Mouse (Mus musculus): ENCODE measurements around the gene Fam32a. TPM values are rescaled to one million over a fixed set of nuclear protein-coding genes. Genes with fewer than 3 reads are reported as not detected.

Fam32a gene
- polyA plus RNA-seq (2014; fragmentation: Nextera tagmentation; extraction: Ambion mirVana): 59.7 and 64.2 TPM in 2 replicates

DNA sequence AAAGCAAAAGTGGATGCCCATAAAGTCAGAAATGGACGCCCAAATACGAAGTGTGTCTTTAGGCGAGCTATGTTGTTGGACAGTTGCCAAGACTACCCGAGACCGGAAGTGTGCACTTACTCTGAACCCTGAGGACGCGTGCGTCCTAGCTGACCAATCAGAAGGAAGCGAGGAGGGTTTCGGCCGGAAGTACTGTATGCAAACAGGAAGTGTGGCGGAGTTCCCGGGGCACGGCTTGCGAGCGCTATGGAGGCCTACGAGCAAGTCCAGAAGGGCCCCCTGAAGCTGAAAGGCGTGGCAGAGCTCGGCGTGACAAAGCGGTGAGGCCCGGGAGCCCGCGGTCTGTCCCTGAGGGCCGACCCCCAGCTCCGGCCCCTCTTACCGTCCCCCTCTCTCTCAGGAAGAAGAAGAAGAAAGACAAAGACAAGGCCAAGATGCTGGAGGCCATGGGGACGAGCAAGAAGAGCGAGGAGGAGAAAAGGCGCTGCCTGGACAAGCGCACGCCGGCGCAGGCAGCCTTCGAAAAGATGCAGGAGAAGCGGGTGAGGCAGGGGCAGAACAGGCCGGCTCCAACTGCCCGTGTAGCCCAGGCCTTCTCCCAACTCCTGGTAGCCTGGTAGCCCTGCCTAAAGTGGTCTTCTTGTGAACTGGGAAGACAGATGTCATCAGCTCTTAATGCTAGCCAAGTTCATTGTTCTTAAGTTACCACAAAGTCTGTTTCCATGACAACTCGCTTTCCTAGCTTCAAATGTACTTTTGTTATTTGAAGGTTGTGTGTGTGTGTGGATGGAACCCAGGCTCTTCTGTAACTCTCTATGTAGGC lies at the start of gene Fam32a:
Fam32a (plus strand) TSS at position 190 of the 823 bp plus-strand sequence.
- Histone ChIP-seq H3K27me3 (replicated peaks; ENCODE audit: control insufficient read depth, insufficient read depth, low read length) (no peaks in the 10 kb centered on the region), H3K27ac (ENCODE audit: low read depth, low read length) (peak within 1 kb of the TSS; percentile 66)
- ATAC-seq (replicated peaks; ENCODE audit: low FRiP score): peak; percentile 98

DNA sequence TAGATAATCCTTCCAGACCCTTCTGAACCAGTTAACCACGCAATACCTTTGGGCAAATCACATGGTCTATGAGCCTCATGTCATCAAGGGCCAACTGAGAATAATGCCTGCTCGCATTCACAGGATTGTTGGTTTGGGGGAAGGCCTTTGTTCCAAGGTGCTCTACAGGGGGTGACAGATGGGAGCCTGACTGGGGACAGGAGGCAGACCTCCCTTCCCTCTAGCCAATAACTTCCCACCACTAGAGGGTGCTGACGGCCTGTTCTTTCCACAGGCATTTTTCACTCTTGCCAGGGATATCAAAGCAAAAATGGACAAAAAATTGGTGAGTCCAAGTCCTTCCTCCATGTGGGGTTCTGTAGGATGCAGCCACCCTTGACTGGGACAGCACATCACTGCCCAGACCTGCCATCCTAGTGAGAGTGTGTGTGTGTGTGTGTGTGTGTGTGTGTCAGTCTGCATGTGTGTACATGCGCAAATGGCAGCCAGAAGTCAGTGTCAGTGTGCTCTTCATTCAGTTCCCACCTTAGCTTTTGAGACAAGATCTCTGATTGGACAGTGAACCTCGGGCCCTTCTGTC lies 42.1 kb upstream of the Fam32a start:
- Histone ChIP-seq H3K9me3 (ENCODE audit: control insufficient read depth, low read length) (no peaks in the 10 kb centered on the region), H3K4me1 (replicated peaks; ENCODE audit: control insufficient read depth, insufficient read depth, low read length) (no peaks in the 10 kb centered on the region), H3K27ac (ENCODE audit: low read depth, low read length) (no peak overlapping the region), H3K4me2 (no peak overlapping the region), H3K9ac (ENCODE audit: low read depth, low read length) (no peak overlapping the region), H3K4me3 (ENCODE audit: low read depth, low read length) (no peak overlapping the region), H3K27me3 (replicated peaks; ENCODE audit: control insufficient read depth, insufficient read depth, low read length) (no peaks in the 10 kb centered on the region), H3K36me3 (ENCODE audit: control insufficient read depth, insufficient read depth, low read length) (peaks cover 42% of the 10 kb centered on the region)
- ATAC-seq (replicated peaks; ENCODE audit: low FRiP score) (peak; percentile 42), DNase-seq (ENCODE audit: low spot score) (peak; percentile 48)
- 63% methylated on average over 5 of the region's 5 CpGs for whole genome bisulfite sequencing

More for the DNA sequence above, at the start of gene Fam32a:
- 10% methylated on average over 39 of the region's 39 CpGs for WGBS
- H3K9me3 ChIP-seq (ENCODE audit: control insufficient read depth, low read length): no peaks in the 10 kb centered on the region
- peak within 1 kb of the TSS; percentile 89 for H3K4me3 ChIP-seq (ENCODE audit: low read depth, low read length)
- H3K4me2 ChIP-seq: peak within 1 kb of the TSS; percentile 92
- peaks cover 23% of the 10 kb centered on the region for H3K36me3 ChIP-seq (ENCODE audit: control insufficient read depth, insufficient read depth, low read length)
- peak; percentile 90 for DNase-seq (ENCODE audit: low spot score)
- peak within 1 kb of the TSS; percentile 84 for H3K9ac ChIP-seq (ENCODE audit: low read depth, low read length)
- H3K4me1 ChIP-seq (replicated peaks; ENCODE audit: control insufficient read depth, insufficient read depth, low read length): peaks cover 8% of the 10 kb centered on the region

DNA sequence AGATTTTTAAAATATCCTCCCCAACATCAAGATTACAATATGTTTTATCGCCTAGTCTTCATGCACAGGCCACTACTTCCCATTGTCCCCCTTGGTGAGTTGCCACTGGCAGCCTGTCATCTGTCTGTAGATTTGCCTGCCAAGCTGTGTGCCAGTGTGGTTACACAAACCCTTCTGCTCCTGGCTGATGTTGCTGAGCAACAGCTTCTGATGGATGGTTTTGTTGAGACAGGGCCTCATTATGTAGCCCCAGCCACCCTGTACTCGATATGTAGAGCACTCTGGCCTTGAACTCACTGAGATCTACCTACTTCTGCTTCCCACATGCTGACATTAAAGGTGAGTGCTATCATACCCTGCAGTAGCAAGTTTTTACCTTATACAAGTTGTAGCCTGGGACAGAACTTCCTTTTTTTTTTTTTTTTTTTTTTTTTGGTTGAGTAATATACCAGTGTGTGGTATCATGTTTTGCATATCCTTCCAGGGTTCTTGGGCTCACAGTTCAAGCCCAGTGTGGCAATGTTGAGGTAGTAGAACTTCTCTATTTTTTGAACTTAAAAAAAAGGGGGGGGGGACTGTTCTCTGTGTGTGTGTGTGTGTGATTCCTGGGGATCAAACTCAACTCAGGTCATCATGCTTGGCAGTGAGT lies 35.9 kb upstream of the Fam32a start:
- H3K9me3 ChIP-seq (ENCODE audit: control insufficient read depth, low read length): no peaks in the 10 kb centered on the region
- no peak overlapping the region for H3K4me2 ChIP-seq
- H3K4me3 ChIP-seq (ENCODE audit: low read depth, low read length): no peak overlapping the region
- no peak overlapping the region for H3K27ac ChIP-seq (ENCODE audit: low read depth, low read length)
- H3K27me3 ChIP-seq (replicated peaks; ENCODE audit: control insufficient read depth, insufficient read depth, low read length): no peaks in the 10 kb centered on the region
- H3K36me3 ChIP-seq (ENCODE audit: control insufficient read depth, insufficient read depth, low read length): peaks cover 14% of the 10 kb centered on the region
- WGBS: 76% methylated on average over 2 of the region's 2 CpGs
- no peak overlapping the region for H3K9ac ChIP-seq (ENCODE audit: low read depth, low read length)
- no peak for ATAC-seq (replicated peaks; ENCODE audit: low FRiP score)
- H3K4me1 ChIP-seq (replicated peaks; ENCODE audit: control insufficient read depth, insufficient read depth, low read length): no peaks in the 10 kb centered on the region
- no peak for DNase-seq (ENCODE audit: low spot score)

- no peaks in the 10 kb centered on the region for H3K4me1 ChIP-seq (replicated peaks; ENCODE audit: control insufficient read depth, insufficient read depth, low read length)
- 86% methylated on average over 2 of the region's 2 CpGs for WGBS
- no peak for ATAC-seq (replicated peaks; ENCODE audit: low FRiP score)
- no peak overlapping the region for H3K4me2 ChIP-seq
- no peak for DNase-seq (ENCODE audit: low spot score)
- no peak overlapping the region for H3K9ac ChIP-seq (ENCODE audit: low read depth, low read length)
- H3K27ac ChIP-seq (ENCODE audit: low read depth, low read length): no peak overlapping the region
- H3K9me3 ChIP-seq (ENCODE audit: control insufficient read depth, low read length): no peaks in the 10 kb centered on the region
- H3K4me3 ChIP-seq (ENCODE audit: low read depth, low read length): no peak overlapping the region
- no peaks in the 10 kb centered on the region for H3K27me3 ChIP-seq (replicated peaks; ENCODE audit: control insufficient read depth, insufficient read depth, low read length)
- no peaks in the 10 kb centered on the region for H3K36me3 ChIP-seq (ENCODE audit: control insufficient read depth, insufficient read depth, low read length)
Measured at GRCm38 (mm10) chr8:72187793-72188331, 31.7 kb upstream of the Fam32a start.

DNA sequence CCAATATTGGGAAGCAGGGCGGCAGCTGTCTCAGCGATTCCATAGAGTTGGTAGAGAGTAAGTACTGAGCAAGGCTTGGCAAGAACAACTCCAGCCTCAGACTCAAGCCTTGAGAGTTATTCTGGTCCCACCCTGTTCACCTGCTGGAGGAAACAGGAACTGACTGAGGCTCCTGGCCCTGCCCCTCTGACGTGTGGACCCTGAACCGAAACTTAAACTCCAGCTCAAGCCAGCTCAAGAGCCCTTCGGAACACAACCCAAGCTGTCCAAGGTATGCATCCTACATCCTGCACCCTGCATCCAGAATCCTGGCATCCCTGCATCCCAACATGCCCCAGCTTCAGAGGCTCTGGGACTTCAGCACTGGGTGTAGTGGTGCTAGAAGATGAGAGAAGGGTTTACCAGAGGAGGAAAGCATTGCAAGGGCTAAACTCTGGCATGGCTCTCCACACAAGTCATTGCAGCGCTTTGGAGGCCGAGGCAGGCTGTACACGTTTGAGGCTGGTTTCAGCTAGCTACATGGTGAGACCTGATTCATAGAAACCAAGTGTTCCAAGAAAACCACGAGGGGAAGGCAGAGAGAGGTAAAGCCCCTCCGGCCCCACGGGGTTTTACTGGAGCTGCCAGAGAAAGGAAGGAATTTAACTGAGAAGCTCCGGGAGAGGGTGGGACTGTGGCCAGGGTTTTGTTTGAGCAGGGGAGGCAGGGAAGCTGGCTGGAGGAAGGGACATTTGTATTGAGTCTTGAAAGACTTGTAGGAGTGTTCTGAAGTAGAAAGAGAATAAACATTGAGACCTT lies 29.9 kb upstream of the Fam32a start, which contains the start of gene Hsh2d:
Hsh2d (plus strand) TSS at position 222 of the 798 bp plus-strand sequence.
- H3K27ac ChIP-seq (ENCODE audit: low read depth, low read length): no peak within 1 kb of the TSS
- 66% methylated on average over 12 of the region's 12 CpGs for WGBS
- H3K4me3 ChIP-seq (ENCODE audit: low read depth, low read length): no peak within 1 kb of the TSS
- H3K4me2 ChIP-seq: 0 out of 2 replicates have a peak within 1 kb of the TSS, but pooled peaks have one; percentile 12
- no peaks in the 10 kb centered on the region for H3K4me1 ChIP-seq (replicated peaks; ENCODE audit: control insufficient read depth, insufficient read depth, low read length)
- DNase-seq (ENCODE audit: low spot score): no peak
- no peaks in the 10 kb centered on the region for H3K36me3 ChIP-seq (ENCODE audit: control insufficient read depth, insufficient read depth, low read length)
- H3K27me3 ChIP-seq (replicated peaks; ENCODE audit: control insufficient read depth, insufficient read depth, low read length): no peaks in the 10 kb centered on the region
- no peak for ATAC-seq (replicated peaks; ENCODE audit: low FRiP score)
- no peaks in the 10 kb centered on the region for H3K9me3 ChIP-seq (ENCODE audit: control insufficient read depth, low read length)
- no peak within 1 kb of the TSS for H3K9ac ChIP-seq (ENCODE audit: low read depth, low read length)

DNA sequence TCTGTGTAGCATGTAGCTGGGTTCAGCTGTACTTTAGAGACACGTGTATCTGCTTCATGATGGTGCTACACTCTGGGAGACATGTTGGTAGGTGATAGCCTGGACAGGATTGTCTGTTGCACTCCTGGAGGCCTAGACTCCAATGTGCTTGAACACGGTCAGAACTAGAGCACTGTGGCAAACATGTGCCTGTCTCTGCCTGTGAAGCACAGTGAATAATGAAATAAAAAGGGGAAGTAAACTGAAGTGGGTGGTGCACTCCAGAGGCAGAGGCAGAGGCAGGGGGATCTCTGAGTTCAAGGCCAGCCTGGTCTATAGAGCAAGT lies 29.4 kb upstream of the Fam32a start:
- H3K9ac ChIP-seq (ENCODE audit: low read depth, low read length): no peak overlapping the region
- 75% methylated on average over 2 of the region's 2 CpGs for WGBS
- no peaks in the 10 kb centered on the region for H3K27me3 ChIP-seq (replicated peaks; ENCODE audit: control insufficient read depth, insufficient read depth, low read length)
- no peak overlapping the region for H3K27ac ChIP-seq (ENCODE audit: low read depth, low read length)
- H3K9me3 ChIP-seq (ENCODE audit: control insufficient read depth, low read length): no peaks in the 10 kb centered on the region
- H3K4me1 ChIP-seq (replicated peaks; ENCODE audit: control insufficient read depth, insufficient read depth, low read length): no peaks in the 10 kb centered on the region
- H3K4me2 ChIP-seq: no peak overlapping the region
- DNase-seq (ENCODE audit: low spot score) (no peak), ATAC-seq (replicated peaks; ENCODE audit: low FRiP score) (no peak)
- no peak overlapping the region for H3K4me3 ChIP-seq (ENCODE audit: low read depth, low read length)
- no peaks in the 10 kb centered on the region for H3K36me3 ChIP-seq (ENCODE audit: control insufficient read depth, insufficient read depth, low read length)

DNA sequence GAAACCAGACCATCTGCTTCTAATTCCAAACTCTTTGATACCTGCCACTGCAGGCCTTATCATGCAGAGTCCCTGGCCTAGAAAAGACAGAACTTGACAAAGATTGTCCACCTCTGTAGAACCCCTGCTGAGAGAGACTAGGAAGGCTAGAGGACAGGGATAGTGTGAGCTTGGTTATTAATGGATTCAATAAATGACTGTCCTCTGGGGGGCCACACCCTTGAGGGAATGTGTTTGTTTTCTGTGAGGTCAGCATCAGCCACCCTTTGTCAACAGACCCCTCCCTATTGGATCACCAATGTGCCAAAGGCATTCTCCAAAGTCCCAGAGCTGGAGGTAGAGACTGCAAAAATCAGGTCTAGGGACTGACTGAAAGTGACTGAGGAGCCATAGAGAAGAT lies 27.5 kb upstream of the Fam32a start:
- DNase-seq (ENCODE audit: low spot score): no peak
- no peak overlapping the region for H3K27ac ChIP-seq (ENCODE audit: low read depth, low read length)
- no peaks in the 10 kb centered on the region for H3K4me1 ChIP-seq (replicated peaks; ENCODE audit: control insufficient read depth, insufficient read depth, low read length)
- no peaks in the 10 kb centered on the region for H3K27me3 ChIP-seq (replicated peaks; ENCODE audit: control insufficient read depth, insufficient read depth, low read length)
- no peak overlapping the region for H3K4me3 ChIP-seq (ENCODE audit: low read depth, low read length)
- ATAC-seq (replicated peaks; ENCODE audit: low FRiP score): no peak
- no peaks in the 10 kb centered on the region for H3K9me3 ChIP-seq (ENCODE audit: control insufficient read depth, low read length)
- H3K36me3 ChIP-seq (ENCODE audit: control insufficient read depth, insufficient read depth, low read length): no peaks in the 10 kb centered on the region
- no peak overlapping the region for H3K4me2 ChIP-seq
- H3K9ac ChIP-seq (ENCODE audit: low read depth, low read length): no peak overlapping the region

DNA sequence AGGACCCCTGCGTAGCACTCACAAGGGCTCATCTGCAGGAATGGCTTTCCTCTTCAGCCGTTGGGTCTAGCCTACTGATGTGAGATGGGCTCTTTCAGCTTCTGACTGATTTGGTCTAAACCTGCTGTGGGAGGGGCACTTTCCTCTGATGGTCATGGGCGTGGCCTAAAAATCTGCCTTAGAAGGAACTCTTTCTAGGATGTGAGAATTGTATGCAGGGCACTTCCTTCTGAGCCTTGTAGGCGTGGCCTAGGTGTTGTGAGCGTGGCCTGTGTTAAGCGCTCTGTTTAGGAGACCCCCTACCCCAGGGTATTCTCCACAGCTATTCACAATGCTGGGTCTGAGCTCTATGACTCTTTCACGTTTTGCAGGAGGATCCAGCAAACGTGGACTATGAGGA lies 21.5 kb upstream of the Fam32a start:
- H3K36me3 ChIP-seq (ENCODE audit: control insufficient read depth, insufficient read depth, low read length): no peaks in the 10 kb centered on the region
- no peak overlapping the region for H3K9ac ChIP-seq (ENCODE audit: low read depth, low read length)
- DNase-seq (ENCODE audit: low spot score): no peak
- H3K4me1 ChIP-seq (replicated peaks; ENCODE audit: control insufficient read depth, insufficient read depth, low read length): no peaks in the 10 kb centered on the region
- no peak for ATAC-seq (replicated peaks; ENCODE audit: low FRiP score)
- H3K27ac ChIP-seq (ENCODE audit: low read depth, low read length): no peak overlapping the region
- H3K4me3 ChIP-seq (ENCODE audit: low read depth, low read length): no peak overlapping the region
- 52% methylated on average over 8 of the region's 8 CpGs for WGBS
- no peak overlapping the region for H3K4me2 ChIP-seq
- H3K27me3 ChIP-seq (replicated peaks; ENCODE audit: control insufficient read depth, insufficient read depth, low read length): no peaks in the 10 kb centered on the region
- H3K9me3 ChIP-seq (ENCODE audit: control insufficient read depth, low read length): peaks cover 6% of the 10 kb centered on the region
